Mouse (Mus musculus) E14TG2a.4 (cell line): Measurements from ENCODE around the gene Wipf1.

ENCODE experiments used
- CTCF ChIP-seq: conservative IDR thresholded peaks from 2 replicates; pipeline ENCODE4 v1.5.1; 2014; ENCODE audit warnings: low read length
- POU5F1 ChIP-seq: IDR thresholded peaks from 2 replicates; pipeline ENCODE4 v1.6.1; 2014; ENCODE audit warnings: low read length, borderline replicate concordance

- TF ChIP-seq CTCF: no peak
- TF ChIP-seq POU5F1: no peak
These were observed 149.1 kb downstream of the Wipf1 start for GRCm38 (mm10) chr2:73380298-73380975.
